Mouse (Mus musculus): ENCODE data around the gene Kcnk2.

GRCm38 (mm10) chr1:189314495-189314894, 87.6 kb downstream of the Kcnk2 start:
- no peak for TF ChIP-seq POLR2A (IDR thresholded peaks at IDR 0.05; ENCODE audit: low read depth, low read length)
- no peak for TF ChIP-seq CTCF (IDR thresholded peaks at IDR 0.05; ENCODE audit: extremely low read depth, insufficient read depth, insufficient read length, insufficient replicate concordance)
